Mouse (Mus musculus) kidney, postnatal 0 days (tissue): ENCODE data around the gene Wdr60. TPM values are rescaled to one million over a fixed set of nuclear protein-coding genes. Genes with fewer than 3 reads are reported as not detected.

Source experiments
- ATAC-seq: fragments of 200-750 bp; cut with Nextera tagmentation; replicated peaks from 2 replicates; pipeline ENCODE4 v1.8.0; 2017; ENCODE audit warnings: low read depth, moderate number of reproducible peaks, moderate TSS enrichment, moderate library complexity; ENCODE audit not compliant: low FRiP score
- DNase-seq: peaks from one replicate; pipeline ENCODE4 v3.0.0-alpha.2; 2016; ENCODE audit warnings: low spot score
- H3K27ac ChIP-seq: fragments of 300-500 bp; sonication (generic); 2 replicates; pipeline ENCODE4 v1.5.1; 2014; ENCODE audit warnings: mild to moderate bottlenecking
- H3K27me3 ChIP-seq: fragments of 300-500 bp; sonication (generic); 2 replicates; pipeline ENCODE4 v1.6.1; 2014; ENCODE audit warnings: low read length, mixed read lengths; ENCODE audit not compliant: insufficient read depth
- H3K36me3 ChIP-seq: fragments of 300-500 bp; sonication (generic); 2 replicates; pipeline ENCODE4 v1.6.1; 2014; ENCODE audit warnings: low read length, mixed read lengths; ENCODE audit not compliant: insufficient read depth
- H3K4me1 ChIP-seq: fragments of 300-500 bp; sonication (generic); replicated peaks from 2 replicates; pipeline ENCODE4 v1.6.1; 2014; ENCODE audit warnings: antibody characterized with exemption, low read length, mixed read lengths; ENCODE audit not compliant: insufficient read depth
- H3K4me2 ChIP-seq: fragments of 300-500 bp; sonication (generic); 2 replicates; pipeline ENCODE4 v1.6.1; 2014; ENCODE audit warnings: mild to moderate bottlenecking, low read length, moderate library complexity, mixed read lengths
- H3K4me3 ChIP-seq: fragments of 300-500 bp; sonication (generic); replicated peaks from 2 replicates; pipeline ENCODE4 v1.5.1; 2014; ENCODE audit warnings: low read depth, low read length
- H3K9ac ChIP-seq: fragments of 300-500 bp; sonication (generic); 2 replicates; pipeline ENCODE4 v1.6.1; 2014; ENCODE audit warnings: low read depth, low read length
- H3K9me3 ChIP-seq: fragments of 300-500 bp; sonication (generic); replicated peaks from 2 replicates; pipeline ENCODE4 v1.6.1; 2016; ENCODE audit warnings: low read length, inconsistent platforms, mixed read lengths
- CTCF ChIP-seq: IDR thresholded peaks from 2 replicates; pipeline ENCODE4 v1.5.1; 2016; ENCODE audit warnings: antibody characterized with exemption, low read depth, mild to moderate bottlenecking, moderate library complexity
- WGBS: fragments of 180-500 bp; shearing (Covaris S2); extraction: QIAGEN DNeasy Blood & Tissue Kit; methylation state at CpG from one replicate; pipeline ENCODE4 v1.1.7; 2014; 5-methylcytosine and 5-hydroxymethylcytosine counted together
- polyA plus RNA-seq: library from polyadenylated mRNA; unstranded; fragments of >200 nt; fragmentation: Nextera tagmentation; extraction: Ambion mirVana; gene quantifications from 2 replicates; pipeline ENCODE4 v1.2.1, GENCODE M21; 2015

Wdr60 gene
- polyA plus RNA-seq, 1 experiment from 2014 or later = 16.6 TPM

- Histone ChIP-seq H3K4me3 (no peak overlapping the region), H3K9me3 (no peaks in the 10 kb centered on the region), H3K4me2 (no peak overlapping the region), H3K9ac (no peak overlapping the region), H3K27me3 (no peaks in the 10 kb centered on the region), H3K36me3 (no peaks in the 10 kb centered on the region), H3K4me1 (no peaks in the 10 kb centered on the region), H3K27ac (no peak overlapping the region)
- 34% methylated on average over 9 of the region's 9 CpGs for WGBS
- peak; percentile 88 for TF ChIP-seq CTCF
- peak; percentile 76 for DNase-seq
- peak; percentile 68; the same call in 1 of the 2 replicates for ATAC-seq
These were observed 60.4 kb downstream of the Wdr60 start for GRCm38 (mm10) chr12:116202176-116202981.

- Histone ChIP-seq H3K9me3 (no peaks in the 10 kb centered on the region), H3K36me3 (no peaks in the 10 kb centered on the region), H3K27ac (no peak overlapping the region), H3K4me3 (no peak overlapping the region), H3K9ac (no peak overlapping the region), H3K4me1 (no peaks in the 10 kb centered on the region), H3K27me3 (no peaks in the 10 kb centered on the region), H3K4me2 (no peak overlapping the region)
- 81% methylated on average over 6 of the region's 6 CpGs for WGBS
- no peak for TF ChIP-seq CTCF
- no peak for DNase-seq
- no peak for ATAC-seq
These were observed 64.0 kb downstream of the Wdr60 start for GRCm38 (mm10) chr12:116198791-116199190.

GRCm38 (mm10) chr12:116196221-116196620 is 66.6 kb downstream of the Wdr60 start:
- no peaks in the 10 kb centered on the region for H3K4me1 ChIP-seq
- ATAC-seq = no peak
- H3K4me3 ChIP-seq = no peak overlapping the region
- WGBS = 65% methylated on average over 8 of the region's 8 CpGs
- no peak for DNase-seq
- no peaks in the 10 kb centered on the region for H3K27me3 ChIP-seq
- TF ChIP-seq CTCF = 0 out of 2 replicates have a peak, but pooled peaks have one; percentile 3
- H3K9ac ChIP-seq = no peak overlapping the region
- H3K27ac ChIP-seq = no peak overlapping the region
- no peak overlapping the region for H3K4me2 ChIP-seq
- no peaks in the 10 kb centered on the region for H3K36me3 ChIP-seq
- no peaks in the 10 kb centered on the region for H3K9me3 ChIP-seq

- no peak for DNase-seq
- no peaks in the 10 kb centered on the region for H3K4me1 ChIP-seq
- H3K9me3 ChIP-seq = no peaks in the 10 kb centered on the region
- no peak for ATAC-seq
- no peak overlapping the region for H3K27ac ChIP-seq
- no peak overlapping the region for H3K4me3 ChIP-seq
- H3K4me2 ChIP-seq = no peak overlapping the region
- no peak for TF ChIP-seq CTCF
- no peak overlapping the region for H3K9ac ChIP-seq
- H3K27me3 ChIP-seq = no peaks in the 10 kb centered on the region
- no peaks in the 10 kb centered on the region for H3K36me3 ChIP-seq
These were observed 68.2 kb downstream of the Wdr60 start for GRCm38 (mm10) chr12:116194641-116195040.

GRCm38 (mm10) chr12:116193952-116194351 is 68.9 kb downstream of the Wdr60 start:
- no peak for TF ChIP-seq CTCF
- H3K36me3 ChIP-seq = no peaks in the 10 kb centered on the region
- no peak for ATAC-seq
- no peak overlapping the region for H3K27ac ChIP-seq
- H3K9ac ChIP-seq = no peak overlapping the region
- no peak overlapping the region for H3K4me2 ChIP-seq
- 67% methylated on average over 6 of the region's 6 CpGs for whole genome bisulfite sequencing
- H3K4me3 ChIP-seq = no peak overlapping the region
- DNase-seq = no peak
- H3K4me1 ChIP-seq = no peaks in the 10 kb centered on the region
- H3K27me3 ChIP-seq = no peaks in the 10 kb centered on the region
- H3K9me3 ChIP-seq = no peaks in the 10 kb centered on the region

GRCm38 (mm10) chr12:116183212-116183935 is 79.4 kb downstream of the Wdr60 start:
- 83% methylated on average over 6 of the region's 6 CpGs for WGBS
- ATAC-seq (no peak), DNase-seq (no peak)
- H3K27me3 ChIP-seq = no peaks in the 10 kb centered on the region
- no peak overlapping the region for H3K4me3 ChIP-seq
- H3K36me3 ChIP-seq = no peaks in the 10 kb centered on the region
- H3K4me2 ChIP-seq = no peak overlapping the region
- H3K9ac ChIP-seq = no peak overlapping the region
- no peaks in the 10 kb centered on the region for H3K4me1 ChIP-seq
- no peaks in the 10 kb centered on the region for H3K9me3 ChIP-seq
- TF ChIP-seq CTCF = no peak
- no peak overlapping the region for H3K27ac ChIP-seq
